Mouse (Mus musculus): ENCODE measurements around the gene Ksr1.

GRCm38 (mm10) chr11:79015660-79016215 is 130.5 kb downstream of the Ksr1 start:
- TF ChIP-seq POLR2A (IDR thresholded peaks at IDR 0.05; ENCODE audit: insufficient read depth, low read depth, low read length) (no peak), CTCF (IDR thresholded peaks at IDR 0.05) (no peak)

Measured in heart, adult 2 months (tissue).